Mouse (Mus musculus): Measurements from ENCODE around the gene Eml5.

- TF ChIP-seq CTCF (IDR thresholded peaks at IDR 0.05) (no peak), EP300 (IDR thresholded peaks at IDR 0.05) (peak; percentile 73)
These were observed 19.1 kb upstream of the Eml5 start, which contains the start of gene Ttc8 for GRCm38 (mm10) chr12:98920194-98920991.

Measured in lung, postnatal 0 days (tissue).